Mouse (Mus musculus): ENCODE measurements at regions not wholly inside any gene's neighbourhood (a gene's known extent, or its start where the extent isn't known, plus 50 kb on each side); places are given as distances from the start of the nearest gene placed in this dataset.

DNA sequence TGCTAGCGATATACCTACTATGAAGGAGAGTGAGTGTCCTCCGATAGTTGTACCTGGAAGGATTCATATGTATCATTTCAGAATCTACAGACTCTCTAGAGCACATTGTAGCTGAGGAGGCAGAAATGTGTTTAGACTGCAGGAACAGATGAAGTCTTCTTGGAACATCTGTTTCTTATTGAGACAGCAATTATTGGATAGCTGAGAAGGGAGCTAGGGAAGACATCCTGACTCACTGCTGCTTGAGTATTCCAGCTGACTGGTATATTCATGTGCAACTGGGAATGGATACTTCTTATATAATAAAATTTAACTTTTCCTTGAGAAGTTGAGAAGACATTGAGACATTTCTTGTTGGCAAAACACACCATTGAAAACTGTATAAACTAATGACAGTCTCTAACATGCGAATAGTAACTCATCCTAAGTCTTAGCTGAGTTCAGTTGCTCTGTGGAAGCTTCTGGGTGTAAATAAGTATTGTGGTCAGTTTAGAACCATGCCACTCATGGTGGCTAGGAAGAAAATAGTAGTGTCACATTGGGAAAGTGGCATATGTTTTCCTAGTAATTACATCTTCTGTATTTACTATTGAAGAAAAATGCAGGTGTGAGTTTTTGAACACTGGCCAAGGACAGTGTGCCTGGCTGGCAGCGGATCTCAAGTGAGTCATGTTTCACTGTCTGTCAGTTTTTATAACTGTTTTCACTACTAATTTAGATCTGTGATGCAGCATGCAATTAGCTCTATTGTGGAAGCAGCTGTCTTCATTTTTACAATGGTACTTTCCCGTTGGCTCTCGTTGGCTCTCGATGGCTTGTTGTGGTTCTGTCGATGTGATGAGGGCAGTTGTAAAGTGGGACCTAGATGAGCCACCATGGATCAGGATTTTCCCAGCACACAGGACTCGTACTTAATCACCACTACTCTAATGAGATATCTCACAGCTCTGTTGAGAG lies 163.5 kb downstream of the Sem1 start:
- ATAC-seq: no peak
- Histone ChIP-seq H3K4me1 (ENCODE audit: control insufficient read depth, insufficient read depth, low read length) (no peaks in the 10 kb centered on the region), H3K27me3 (ENCODE audit: control insufficient read depth, insufficient read depth, low read depth, low read length) (no peaks in the 10 kb centered on the region), H3K4me3 (ENCODE audit: low read depth, low read length) (no peak overlapping the region), H3K9ac (ENCODE audit: low read depth, low read length) (no peak overlapping the region), H3K4me2 (ENCODE audit: low read length) (no peak overlapping the region), H3K9me3 (replicated peaks; ENCODE audit: control insufficient read depth, low read length, poor library complexity, severe bottlenecking) (0 out of 2 replicates have a peak, but pooled peaks cover 3% of the 10 kb centered on the region), H3K36me3 (ENCODE audit: control insufficient read depth, insufficient read depth, low read length) (no peaks in the 10 kb centered on the region), H3K27ac (ENCODE audit: low read length) (no peak overlapping the region)
- WGBS: 83% methylated on average over 9 of the region's 9 CpGs

DNA sequence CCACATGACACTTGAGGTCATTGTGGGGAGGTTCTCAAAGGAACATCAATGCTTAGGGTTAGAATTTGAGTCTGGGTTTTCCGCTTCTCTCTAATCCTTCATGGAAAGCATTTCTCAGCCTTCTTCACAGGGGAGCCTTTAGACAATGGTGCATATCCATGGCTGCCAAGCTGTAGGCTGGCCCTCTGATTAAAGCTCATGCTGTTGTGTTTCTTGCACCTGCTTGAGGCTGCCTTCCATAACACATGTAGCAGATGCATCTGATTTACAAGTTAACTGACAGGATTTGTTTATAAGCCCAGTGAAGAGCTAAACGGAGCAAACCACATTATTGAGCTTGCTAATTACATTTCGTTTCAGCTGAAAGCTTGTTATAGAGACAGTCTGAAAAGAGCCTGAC lies 180.5 kb downstream of the Sem1 start:
- no peak for ATAC-seq
- WGBS: 32% methylated on average over 3 of the region's 3 CpGs

DNA sequence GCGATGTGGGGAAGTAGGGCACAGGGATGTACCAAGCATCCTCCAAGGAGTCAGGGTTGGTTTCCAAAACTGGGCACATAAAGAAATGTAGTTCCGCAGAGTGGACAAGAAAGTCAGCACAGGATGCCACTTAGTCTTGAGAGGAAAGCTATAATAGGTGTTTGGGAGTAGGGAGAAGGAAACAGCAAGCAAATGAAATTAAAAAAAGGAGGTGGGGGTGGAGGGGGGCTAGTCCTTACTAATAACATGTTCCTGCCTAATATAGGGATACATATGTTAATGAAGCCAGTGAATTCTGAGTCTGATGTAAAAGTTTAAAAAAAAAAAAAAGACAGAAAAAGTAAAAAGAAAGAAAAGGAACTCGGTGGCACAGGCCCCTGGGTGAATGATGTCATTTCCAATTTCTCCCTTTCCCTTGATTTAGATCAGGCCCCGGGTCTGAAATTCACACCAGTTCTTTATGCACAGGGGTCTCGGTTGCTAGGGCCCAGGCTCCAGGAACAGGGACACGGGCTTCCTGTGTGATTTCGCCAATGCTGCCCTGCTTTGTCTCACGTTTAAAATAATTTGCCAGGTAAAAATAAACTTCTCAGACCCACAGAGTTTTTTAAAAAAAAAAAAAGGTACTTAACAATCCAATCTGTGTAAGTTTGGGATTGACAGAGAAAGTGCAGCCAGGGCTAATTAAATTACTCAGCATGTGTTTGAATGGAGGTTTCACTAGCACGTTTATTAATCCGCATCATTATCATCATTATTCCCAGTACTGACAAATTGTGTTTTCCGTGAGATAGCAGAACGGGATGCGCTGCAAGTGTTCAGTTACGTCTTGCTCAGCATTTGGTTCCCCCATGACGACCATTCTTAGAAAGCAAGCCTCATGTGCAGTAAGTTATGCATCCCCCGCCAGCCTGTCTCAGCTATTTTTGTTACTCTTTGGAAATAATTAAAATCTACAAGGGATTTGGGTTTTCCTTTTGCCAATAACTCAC lies 172.8 kb upstream of the Slc25a13 start:
- no peaks in the 10 kb centered on the region for H3K27me3 ChIP-seq (ENCODE audit: control insufficient read depth, insufficient read depth, low read depth, low read length)
- no peak overlapping the region for H3K4me3 ChIP-seq (ENCODE audit: low read depth, low read length)
- no peaks in the 10 kb centered on the region for H3K9me3 ChIP-seq (replicated peaks; ENCODE audit: control insufficient read depth, low read length, poor library complexity, severe bottlenecking)
- 0 out of 2 replicates have a peak, but pooled peaks have one; percentile 42 for ATAC-seq
- H3K27ac ChIP-seq (ENCODE audit: low read length): no peak overlapping the region
- H3K4me2 ChIP-seq (ENCODE audit: low read length): no peak overlapping the region
- 45% methylated on average over 16 of the region's 16 CpGs for WGBS
- H3K4me1 ChIP-seq (ENCODE audit: control insufficient read depth, insufficient read depth, low read length): peaks cover 8% of the 10 kb centered on the region; the same call in 1 of the 2 replicates
- H3K36me3 ChIP-seq (ENCODE audit: control insufficient read depth, insufficient read depth, low read length): no peaks in the 10 kb centered on the region
- H3K9ac ChIP-seq (ENCODE audit: low read depth, low read length): no peak overlapping the region

More for the DNA sequence above, 180.5 kb downstream of the Sem1 start:
- Histone ChIP-seq H3K36me3 (ENCODE audit: control insufficient read depth, insufficient read depth, low read length) (no peaks in the 10 kb centered on the region), H3K9ac (ENCODE audit: low read depth, low read length) (no peak overlapping the region), H3K4me3 (ENCODE audit: low read depth, low read length) (no peak overlapping the region), H3K9me3 (replicated peaks; ENCODE audit: control insufficient read depth, low read length, poor library complexity, severe bottlenecking) (no peaks in the 10 kb centered on the region), H3K27ac (ENCODE audit: low read length) (no peak overlapping the region), H3K4me2 (ENCODE audit: low read length) (no peak overlapping the region), H3K4me1 (ENCODE audit: control insufficient read depth, insufficient read depth, low read length) (no peaks in the 10 kb centered on the region), H3K27me3 (ENCODE audit: control insufficient read depth, insufficient read depth, low read depth, low read length) (no peaks in the 10 kb centered on the region)

DNA sequence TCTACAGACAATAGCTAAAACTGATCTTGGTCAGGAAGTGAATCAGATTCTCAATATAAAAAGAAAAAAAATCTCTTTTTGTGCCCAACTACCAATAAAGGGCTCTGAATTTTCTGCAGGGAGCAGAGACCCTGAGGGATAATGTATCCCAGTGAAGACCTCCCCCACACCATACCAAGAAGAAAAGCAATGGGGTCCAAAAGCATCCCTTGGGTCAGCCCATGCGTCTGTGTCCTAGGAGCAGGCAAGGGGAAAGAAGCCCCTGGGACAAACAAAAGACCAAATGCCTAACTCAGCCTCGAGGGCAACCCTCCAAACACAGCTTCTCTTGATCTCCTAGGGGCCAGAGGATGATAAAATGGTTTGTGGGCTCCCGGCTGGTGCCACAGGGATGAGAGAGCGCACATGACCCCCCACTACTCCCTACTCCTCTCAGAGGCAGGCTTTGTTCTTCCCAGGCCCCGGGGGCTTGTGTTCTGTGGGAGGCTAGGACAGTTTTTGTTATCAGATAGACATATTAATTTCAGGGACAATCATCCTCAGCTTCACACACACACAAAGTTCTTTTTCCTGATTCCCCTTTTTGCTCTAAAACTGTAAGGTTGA lies 172.0 kb upstream of the Slc25a13 start:
- H3K4me1 ChIP-seq (ENCODE audit: control insufficient read depth, insufficient read depth, low read length): peaks cover 8% of the 10 kb centered on the region; the same call in 1 of the 2 replicates
- ATAC-seq: no peak
- 8% methylated on average over 5 of the region's 5 CpGs for WGBS
- no peak overlapping the region for H3K27ac ChIP-seq (ENCODE audit: low read length)
- no peaks in the 10 kb centered on the region for H3K9me3 ChIP-seq (replicated peaks; ENCODE audit: control insufficient read depth, low read length, poor library complexity, severe bottlenecking)
- H3K4me2 ChIP-seq (ENCODE audit: low read length): no peak overlapping the region
- no peak overlapping the region for H3K4me3 ChIP-seq (ENCODE audit: low read depth, low read length)
- no peaks in the 10 kb centered on the region for H3K36me3 ChIP-seq (ENCODE audit: control insufficient read depth, insufficient read depth, low read length)
- H3K9ac ChIP-seq (ENCODE audit: low read depth, low read length): no peak overlapping the region
- no peaks in the 10 kb centered on the region for H3K27me3 ChIP-seq (ENCODE audit: control insufficient read depth, insufficient read depth, low read depth, low read length)

DNA sequence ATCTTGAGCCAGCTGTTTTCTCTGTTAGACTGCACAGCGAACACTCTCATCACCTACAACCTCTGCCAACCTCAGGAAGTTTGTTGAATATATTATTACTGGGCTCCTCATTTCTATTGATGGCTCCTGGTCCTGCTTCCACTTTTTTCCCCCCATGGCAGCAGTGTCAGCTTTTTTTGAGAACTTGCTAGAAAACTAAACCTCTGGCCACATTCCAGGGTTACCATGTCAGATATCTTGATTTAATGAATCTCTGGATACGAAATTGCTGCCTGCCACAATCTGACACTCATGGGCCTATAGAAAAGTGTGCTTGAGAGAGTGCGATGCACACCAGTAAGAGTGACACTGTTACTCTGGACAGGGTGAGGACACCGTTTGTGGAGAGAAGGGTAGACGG lies 170.6 kb upstream of the Slc25a13 start:
- H3K4me1 ChIP-seq (ENCODE audit: control insufficient read depth, insufficient read depth, low read length): peaks cover 8% of the 10 kb centered on the region; the same call in 1 of the 2 replicates
- no peak overlapping the region for H3K4me2 ChIP-seq (ENCODE audit: low read length)
- no peak for ATAC-seq
- H3K9ac ChIP-seq (ENCODE audit: low read depth, low read length): no peak overlapping the region
- no peaks in the 10 kb centered on the region for H3K27me3 ChIP-seq (ENCODE audit: control insufficient read depth, insufficient read depth, low read depth, low read length)
- no peaks in the 10 kb centered on the region for H3K36me3 ChIP-seq (ENCODE audit: control insufficient read depth, insufficient read depth, low read length)
- 70% methylated on average over 5 of the region's 5 CpGs for WGBS
- H3K27ac ChIP-seq (ENCODE audit: low read length): no peak overlapping the region
- no peak overlapping the region for H3K4me3 ChIP-seq (ENCODE audit: low read depth, low read length)
- H3K9me3 ChIP-seq (replicated peaks; ENCODE audit: control insufficient read depth, low read length, poor library complexity, severe bottlenecking): no peaks in the 10 kb centered on the region

DNA sequence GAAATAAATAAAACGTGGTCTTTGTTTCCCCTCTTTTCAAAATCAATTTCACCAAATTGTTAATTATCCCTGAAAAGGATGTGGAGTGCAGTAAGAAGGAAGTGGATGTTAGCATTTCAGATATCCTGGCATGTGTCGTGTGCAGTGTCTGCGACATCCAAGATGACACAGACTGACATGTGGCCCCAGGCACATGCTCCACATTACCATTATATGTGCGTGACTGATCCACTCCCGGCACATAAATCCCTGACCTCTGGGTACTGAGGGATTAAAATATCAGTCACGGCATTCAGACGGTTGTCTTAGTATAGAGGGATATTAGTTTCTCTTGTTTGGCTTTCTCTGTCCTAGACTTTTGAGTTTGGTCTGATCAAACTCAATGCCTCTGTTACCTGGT lies 168.0 kb upstream of the Slc25a13 start:
- Histone ChIP-seq H3K4me1 (ENCODE audit: control insufficient read depth, insufficient read depth, low read length) (peaks cover 8% of the 10 kb centered on the region; the same call in 1 of the 2 replicates), H3K9me3 (replicated peaks; ENCODE audit: control insufficient read depth, low read length, poor library complexity, severe bottlenecking) (no peaks in the 10 kb centered on the region), H3K9ac (ENCODE audit: low read depth, low read length) (no peak overlapping the region), H3K27ac (ENCODE audit: low read length) (no peak overlapping the region), H3K36me3 (ENCODE audit: control insufficient read depth, insufficient read depth, low read length) (no peaks in the 10 kb centered on the region), H3K27me3 (ENCODE audit: control insufficient read depth, insufficient read depth, low read depth, low read length) (no peaks in the 10 kb centered on the region), H3K4me3 (ENCODE audit: low read depth, low read length) (no peak overlapping the region), H3K4me2 (ENCODE audit: low read length) (no peak overlapping the region)
- WGBS: 36% methylated on average over 7 of the region's 7 CpGs
- no peak for ATAC-seq

DNA sequence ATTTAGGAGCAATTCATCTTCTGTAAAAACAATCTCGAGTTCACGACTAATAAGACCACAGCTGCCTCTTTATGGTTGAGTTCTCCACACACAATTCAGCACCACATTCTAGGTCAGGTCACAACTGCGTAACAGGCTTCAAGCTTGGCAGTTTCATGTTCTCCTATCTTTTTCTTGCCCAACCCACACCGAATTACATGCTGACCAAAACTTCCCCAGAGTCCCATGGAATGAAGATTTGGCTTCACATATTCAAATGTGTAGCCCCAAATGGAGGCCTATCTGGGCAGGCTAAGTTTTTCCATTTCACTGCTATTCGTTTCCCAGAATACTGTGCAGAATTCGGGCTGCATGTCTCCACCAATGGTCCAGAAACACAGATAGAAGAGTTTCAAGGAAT lies 167.5 kb upstream of the Slc25a13 start:
- no peaks in the 10 kb centered on the region for H3K27me3 ChIP-seq (ENCODE audit: control insufficient read depth, insufficient read depth, low read depth, low read length)
- ATAC-seq: no peak
- H3K27ac ChIP-seq (ENCODE audit: low read length): no peak overlapping the region
- H3K4me2 ChIP-seq (ENCODE audit: low read length): no peak overlapping the region
- H3K9me3 ChIP-seq (replicated peaks; ENCODE audit: control insufficient read depth, low read length, poor library complexity, severe bottlenecking): no peaks in the 10 kb centered on the region
- H3K4me1 ChIP-seq (ENCODE audit: control insufficient read depth, insufficient read depth, low read length): peaks cover 6% of the 10 kb centered on the region; the same call in 1 of the 2 replicates
- no peaks in the 10 kb centered on the region for H3K36me3 ChIP-seq (ENCODE audit: control insufficient read depth, insufficient read depth, low read length)
- 87% methylated on average over 6 of the region's 6 CpGs for WGBS
- no peak overlapping the region for H3K9ac ChIP-seq (ENCODE audit: low read depth, low read length)
- no peak overlapping the region for H3K4me3 ChIP-seq (ENCODE audit: low read depth, low read length)

DNA sequence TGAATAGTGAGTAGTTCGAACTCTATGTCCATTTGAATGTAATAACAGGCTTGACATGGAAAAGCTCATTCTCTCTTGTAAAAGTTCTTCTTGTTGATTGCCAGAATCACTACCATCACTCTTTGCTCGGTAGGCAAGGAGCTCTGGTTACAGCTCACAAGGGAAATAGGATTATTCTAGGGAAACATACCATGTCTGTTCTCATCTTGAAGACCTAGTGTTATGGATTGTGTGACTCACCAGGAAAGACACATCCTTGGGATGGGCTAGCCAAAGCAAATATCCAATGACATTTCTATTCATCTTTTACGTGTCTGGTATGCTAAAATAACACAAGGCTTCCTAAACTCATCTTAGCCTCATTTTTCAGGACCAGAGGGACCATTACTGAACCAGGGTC lies 155.4 kb upstream of the Slc25a13 start:
- WGBS: 89% methylated on average over 3 of the region's 3 CpGs
- Histone ChIP-seq H3K4me1 (ENCODE audit: control insufficient read depth, insufficient read depth, low read length) (no peaks in the 10 kb centered on the region), H3K9me3 (replicated peaks; ENCODE audit: control insufficient read depth, low read length, poor library complexity, severe bottlenecking) (no peaks in the 10 kb centered on the region), H3K27me3 (ENCODE audit: control insufficient read depth, insufficient read depth, low read depth, low read length) (no peaks in the 10 kb centered on the region), H3K9ac (ENCODE audit: low read depth, low read length) (no peak overlapping the region), H3K4me2 (ENCODE audit: low read length) (no peak overlapping the region), H3K4me3 (ENCODE audit: low read depth, low read length) (no peak overlapping the region), H3K36me3 (ENCODE audit: control insufficient read depth, insufficient read depth, low read length) (no peaks in the 10 kb centered on the region), H3K27ac (ENCODE audit: low read length) (no peak overlapping the region)
- no peak for ATAC-seq
